Mouse (Mus musculus): ENCODE results near the gene Pecam1.
"Not testable (repeated sequence)": the region's sequence is repeated elsewhere in the genome, so short reads cannot be mapped to it uniquely, and the experiment has no call there.

Pecam1 gene

GRCm38 (mm10) chr11:106642966-106643637 is 107.3 kb downstream of the Pecam1 start:
- in situ Hi-C loops (cut with MboI; ENCODE audit: unreplicated experiment in 2 of 2) = loop anchor here in 1 of 2 experiments (5.0 kb wide), 1 partner anchor 334 kb away; no protein-coding TSS in a partner anchor

GRCm38 (mm10) chr11:106641580-106641979 is 108.8 kb downstream of the Pecam1 start:
- in situ Hi-C loops (cut with MboI; ENCODE audit: unreplicated experiment in 2 of 2) = loop anchor here in 1 of 2 experiments (5.0 kb wide), 1 partner anchor 336 kb away; no protein-coding TSS in a partner anchor

GRCm38 (mm10) chr11:106640059-106640458 is 110.4 kb downstream of the Pecam1 start:
- in situ Hi-C loops (cut with MboI; ENCODE audit: unreplicated experiment in 2 of 2) = loop anchor here in 1 of 2 experiments (5.0 kb wide), 1 partner anchor 337 kb away; no protein-coding TSS in a partner anchor

DNA sequence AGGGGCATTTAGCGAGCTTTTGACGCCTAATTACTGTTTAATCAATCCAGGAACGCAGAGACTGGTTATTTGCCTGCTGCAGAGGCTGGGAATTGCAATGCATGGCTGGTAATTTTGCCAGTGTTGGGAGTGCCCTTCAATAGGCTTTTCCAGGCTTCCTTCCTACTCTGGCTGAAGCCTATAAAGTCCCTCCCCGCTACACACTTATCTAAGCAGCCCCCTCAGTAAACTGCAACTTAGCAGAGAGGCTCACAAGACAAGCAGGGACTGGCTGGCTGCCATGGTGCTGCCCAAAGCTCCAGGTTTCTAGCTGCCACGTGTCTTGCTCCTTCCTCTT is 111.1 kb downstream of the Pecam1 start:
- in situ Hi-C loops (cut with MboI; ENCODE audit: unreplicated experiment in 2 of 2) = no loop called here

DNA sequence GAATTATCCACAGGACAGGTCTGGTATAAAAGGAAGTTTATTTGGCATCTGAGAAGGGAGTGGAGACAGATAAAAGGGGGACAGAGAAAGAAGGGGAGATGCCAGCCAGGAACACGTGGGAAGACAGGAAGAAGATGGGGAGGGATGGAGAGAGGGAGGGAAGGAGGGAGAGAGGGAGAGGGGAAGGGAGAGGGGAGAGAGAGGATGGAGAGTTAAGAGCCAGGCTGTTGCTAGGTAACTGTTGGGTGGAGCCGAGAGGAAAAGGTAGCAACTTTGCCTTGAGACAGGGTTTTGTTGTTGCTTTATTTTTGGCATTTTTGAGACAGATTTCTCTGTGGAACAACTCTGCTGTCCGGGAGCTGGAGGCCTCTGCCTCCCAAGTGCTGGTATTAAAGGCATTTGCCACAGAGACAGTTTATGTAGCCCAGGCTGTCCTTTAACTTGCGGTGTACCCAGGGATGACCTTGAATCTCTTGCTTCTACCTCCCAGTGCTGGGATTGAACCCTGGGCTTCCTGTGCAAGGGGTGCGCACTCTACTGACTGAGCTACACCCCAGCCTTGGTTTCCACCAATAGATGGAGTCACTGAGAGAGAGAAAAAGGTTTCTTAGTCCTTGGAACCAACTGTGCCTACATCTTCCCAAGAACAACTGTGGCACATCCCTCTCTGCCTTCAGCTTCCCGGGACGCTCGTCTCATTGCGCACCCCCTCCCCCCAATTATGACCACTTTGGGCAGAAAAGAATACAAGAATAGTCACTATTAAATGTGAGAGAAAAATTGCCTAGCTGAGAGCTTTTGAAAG is 111.7 kb downstream of the Pecam1 start:
- in situ Hi-C loops (cut with MboI; ENCODE audit: unreplicated experiment in 2 of 2) = no loop called here

DNA sequence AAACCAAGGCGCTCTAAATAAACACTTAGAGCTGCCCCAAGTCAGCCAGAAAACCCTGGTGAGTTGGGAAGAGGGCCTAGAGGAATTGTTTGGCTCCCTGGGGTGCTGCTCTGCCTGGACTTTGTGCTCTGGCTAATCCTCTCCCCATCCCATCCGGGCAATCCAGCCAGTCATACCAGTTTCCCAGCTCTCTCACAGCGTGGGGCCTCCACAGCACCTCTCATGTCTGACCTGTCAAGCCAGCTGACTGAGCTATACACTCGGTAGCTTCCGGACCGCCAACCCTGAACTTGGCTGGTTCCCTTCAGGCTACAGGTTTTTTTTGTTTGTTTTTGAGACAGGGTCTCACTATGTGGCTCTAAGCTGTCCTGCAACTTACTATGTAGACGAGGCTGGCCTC is 112.7 kb downstream of the Pecam1 start:
- in situ Hi-C loops (cut with MboI; ENCODE audit: unreplicated experiment in 2 of 2) = no loop called here

- in situ Hi-C loops (cut with MboI; ENCODE audit: unreplicated experiment in 2 of 2) = no loop called here
Observed at GRCm38 (mm10) chr11:106635946-106636345, 114.5 kb downstream of the Pecam1 start.

- in situ Hi-C loops (cut with MboI; ENCODE audit: unreplicated experiment in 2 of 2) = not testable (repeated sequence)
Observed at GRCm38 (mm10) chr11:106634175-106634574, 116.3 kb downstream of the Pecam1 start.

DNA sequence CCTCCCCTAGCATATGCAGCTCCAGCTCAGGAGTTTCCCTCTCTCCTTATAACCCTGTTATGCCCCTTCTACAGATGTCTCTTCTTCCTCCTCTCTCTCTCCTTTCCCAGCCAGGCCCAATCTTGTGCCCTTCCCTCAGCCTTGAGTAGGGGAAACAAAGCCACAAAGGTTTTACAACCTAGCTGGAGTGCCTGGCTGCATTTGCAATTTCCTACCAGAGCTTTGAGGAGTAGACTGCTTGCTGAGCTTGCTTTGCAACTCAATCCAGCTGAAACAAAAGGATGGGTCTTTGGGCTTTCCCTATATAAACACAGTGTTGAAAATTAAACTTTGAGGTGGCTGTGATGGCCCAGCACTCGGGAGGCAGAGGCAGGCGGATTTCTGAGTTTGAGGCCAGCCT is 117.0 kb downstream of the Pecam1 start:
- in situ Hi-C loops (cut with MboI; ENCODE audit: unreplicated experiment in 2 of 2) = no loop called here

DNA sequence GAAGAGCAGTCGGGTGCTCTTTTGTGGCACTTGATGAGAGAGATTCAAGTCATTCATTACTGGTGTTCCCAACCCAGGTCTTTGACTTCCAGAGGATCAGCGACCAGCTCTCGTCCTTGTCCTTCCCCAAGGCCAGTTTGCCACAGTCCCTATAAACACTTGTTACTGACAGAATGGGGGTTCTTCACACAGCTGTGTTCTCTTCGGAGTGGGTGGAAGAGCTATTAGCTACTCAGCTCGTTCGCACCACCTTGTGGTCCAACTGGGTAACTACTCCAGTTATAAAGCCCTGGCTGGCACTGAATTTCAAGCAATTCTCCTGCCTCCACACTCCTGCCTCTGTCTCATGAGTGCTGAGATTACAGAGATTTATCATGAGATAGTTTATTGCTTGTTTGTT is 122.7 kb downstream of the Pecam1 start:
- in situ Hi-C loops (cut with MboI; ENCODE audit: unreplicated experiment in 2 of 2) = loop anchor here (5.0 to 10.0 kb wide), 6 partner anchors 133 to 1283 kb away; no protein-coding TSS in a partner anchor

DNA sequence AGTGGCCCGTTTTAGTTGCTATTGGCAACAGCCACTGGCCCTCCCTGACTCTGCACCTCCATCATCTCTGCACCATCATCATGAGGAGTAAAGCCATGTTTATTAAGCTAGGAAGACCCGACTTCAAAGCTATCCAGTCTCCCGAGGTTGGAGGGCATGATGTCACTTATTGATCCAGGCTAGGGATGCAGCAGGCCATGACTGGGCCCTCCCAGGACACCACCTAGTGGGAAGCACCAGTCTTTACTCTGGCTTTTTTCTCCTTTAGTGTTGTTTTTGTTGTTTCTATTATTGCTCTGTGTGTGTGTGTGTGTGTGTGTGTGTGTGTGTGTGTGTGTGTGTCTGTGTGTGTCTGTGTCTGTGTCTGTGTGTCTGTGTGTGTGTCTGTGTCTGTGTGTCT is 124.9 kb downstream of the Pecam1 start:
- in situ Hi-C loops (cut with MboI; ENCODE audit: unreplicated experiment in 2 of 2) = loop anchor here (5.0 to 10.0 kb wide), 6 partner anchors 131 to 1281 kb away; no protein-coding TSS in a partner anchor

DNA sequence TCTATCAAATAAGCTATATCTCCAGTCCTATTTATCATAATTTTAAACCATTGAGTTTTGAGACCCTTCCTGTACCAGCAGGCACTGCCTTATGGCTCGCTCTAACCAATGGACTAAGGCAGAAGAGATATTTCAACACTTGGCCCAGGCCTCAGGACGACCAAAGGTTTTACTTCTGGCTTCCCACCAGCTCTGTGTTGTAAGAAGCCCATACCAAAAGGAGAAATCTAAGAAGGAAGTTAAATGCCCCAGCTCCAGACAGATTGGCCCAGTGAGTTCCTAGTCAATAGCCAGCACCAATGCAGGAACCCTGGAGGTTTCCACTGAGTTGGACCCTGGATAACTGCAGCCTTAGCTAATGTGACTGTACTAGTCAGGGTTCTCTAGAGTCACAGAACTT is 126.8 kb downstream of the Pecam1 start:
- in situ Hi-C loops (cut with MboI; ENCODE audit: unreplicated experiment in 2 of 2) = loop anchor here in 1 of 2 experiments (10.0 kb wide), 2 partner anchors 129 to 1279 kb away; no protein-coding TSS in a partner anchor

GRCm38 (mm10) chr11:106622056-106622455 is 128.4 kb downstream of the Pecam1 start:
- in situ Hi-C loops (cut with MboI; ENCODE audit: unreplicated experiment in 2 of 2) = loop anchor here in 1 of 2 experiments (10.0 kb wide), 2 partner anchors 127 to 1277 kb away; no protein-coding TSS in a partner anchor

GRCm38 (mm10) chr11:106618768-106619167 is 131.7 kb downstream of the Pecam1 start:
- in situ Hi-C loops (cut with MboI; ENCODE audit: unreplicated experiment in 2 of 2) = not testable (repeated sequence)

- in situ Hi-C loops (cut with MboI; ENCODE audit: unreplicated experiment in 2 of 2) = no loop called here
Observed at GRCm38 (mm10) chr11:106617821-106618580, 132.4 kb downstream of the Pecam1 start.

DNA sequence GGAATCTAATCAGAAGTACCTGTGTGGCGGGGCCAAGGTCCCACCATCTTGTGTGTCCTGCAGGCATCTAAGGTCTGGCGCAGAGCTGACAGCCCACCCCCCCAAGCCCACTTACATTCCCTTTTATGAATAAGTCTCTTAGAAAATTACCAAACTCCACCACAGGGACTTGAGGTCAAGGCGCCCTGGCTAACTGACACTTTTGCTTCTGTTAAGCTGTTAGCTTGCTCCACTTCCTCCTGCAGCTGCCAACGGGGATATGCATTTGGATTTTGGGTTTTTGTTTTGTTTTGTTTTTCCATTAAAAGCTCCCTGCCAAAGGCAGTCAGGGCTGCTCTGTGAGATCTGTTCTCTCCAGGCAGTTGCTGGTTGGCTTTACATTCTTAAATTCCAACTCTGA is 134.9 kb downstream of the Pecam1 start:
- in situ Hi-C loops (cut with MboI; ENCODE audit: unreplicated experiment in 2 of 2) = no loop called here

DNA sequence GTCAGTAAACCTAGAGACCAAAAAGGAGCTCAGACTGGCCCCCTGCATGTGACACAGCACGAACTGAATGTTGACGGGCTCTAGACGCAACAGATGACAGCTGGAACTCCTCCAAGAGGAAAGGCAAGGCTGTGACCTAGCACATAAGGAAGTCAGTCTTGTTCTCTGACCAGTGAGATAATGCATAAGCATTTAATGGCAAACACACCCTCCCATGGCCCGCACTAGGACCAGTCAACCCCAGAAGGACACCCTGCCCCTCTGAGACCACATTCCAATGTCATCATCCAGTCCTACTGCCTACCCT is 136.1 kb downstream of the Pecam1 start:
- in situ Hi-C loops (cut with MboI; ENCODE audit: unreplicated experiment in 2 of 2) = no loop called here

DNA sequence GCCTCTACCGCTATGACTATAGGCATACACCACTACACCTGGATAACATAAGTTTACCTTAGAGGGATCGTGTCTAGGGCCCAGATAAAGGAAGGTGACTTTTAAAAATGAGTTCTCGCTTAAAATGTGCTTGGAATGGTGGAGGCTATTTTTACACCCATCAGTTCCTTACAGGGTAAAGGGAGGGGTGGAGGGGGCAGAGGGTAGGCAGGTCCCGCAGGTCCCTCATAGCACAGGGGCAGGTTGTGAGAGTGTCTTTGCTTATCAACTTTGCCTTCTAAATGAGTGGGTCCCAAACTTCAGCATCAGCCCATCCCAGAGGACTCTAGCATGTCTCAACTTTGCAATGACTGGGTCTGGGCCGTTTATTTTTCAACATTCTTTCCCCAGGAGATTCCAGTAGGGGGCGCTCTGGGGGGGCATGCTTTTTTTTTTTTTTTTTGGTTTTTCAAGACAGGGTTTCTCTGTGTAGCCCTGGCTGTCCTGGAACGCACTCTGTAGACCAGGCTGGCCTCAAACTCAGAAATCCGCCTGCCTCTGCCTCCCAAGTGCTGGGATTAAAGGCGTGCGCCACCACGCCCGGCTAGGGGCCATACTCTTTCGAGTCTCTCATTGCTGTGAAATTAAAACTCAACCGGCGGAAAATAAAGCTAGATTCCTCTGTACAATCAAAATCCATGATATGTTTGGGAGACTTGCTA is 136.6 kb downstream of the Pecam1 start:
- in situ Hi-C loops (cut with MboI; ENCODE audit: unreplicated experiment in 2 of 2) = no loop called here

GRCm38 (mm10) chr11:106612961-106613637 is 137.3 kb downstream of the Pecam1 start, which contains the start of gene Tex2:
Gene Tex2 (minus strand): TSS chr11:106613423.
- in situ Hi-C loops (cut with MboI; ENCODE audit: unreplicated experiment in 2 of 2) = no loop called here
